Mouse (Mus musculus) layer of hippocampus, adult 9-10 months (tissue): ENCODE results near the gene Josd2.

Source experiments
- DNase-seq: peaks from one replicate; pipeline ENCODE4 v3.0.0; 2022; ENCODE audit warnings: low spot score

Josd2 gene

DNA sequence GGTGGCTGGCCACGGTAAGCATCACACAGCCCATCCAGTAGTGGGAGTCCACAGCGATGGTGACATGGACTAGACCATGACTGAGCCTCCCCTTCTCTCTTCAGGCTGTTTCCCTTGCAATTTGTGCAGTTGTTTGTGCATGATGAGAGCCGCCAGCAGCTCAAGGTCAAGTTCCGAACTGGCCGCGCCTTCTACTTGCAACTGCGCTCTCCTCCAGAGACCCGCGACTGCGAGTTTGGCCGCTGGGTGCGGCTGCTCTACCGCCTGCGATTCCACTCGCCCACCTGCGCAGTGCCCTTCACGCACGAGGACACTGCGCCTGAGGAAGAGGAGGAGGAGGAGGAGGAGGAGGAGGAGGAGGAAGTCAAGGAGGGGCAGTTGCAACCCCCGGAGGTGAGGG, 32.3 kb downstream of the Josd2 start:
- no peak for DNase-seq

DNA sequence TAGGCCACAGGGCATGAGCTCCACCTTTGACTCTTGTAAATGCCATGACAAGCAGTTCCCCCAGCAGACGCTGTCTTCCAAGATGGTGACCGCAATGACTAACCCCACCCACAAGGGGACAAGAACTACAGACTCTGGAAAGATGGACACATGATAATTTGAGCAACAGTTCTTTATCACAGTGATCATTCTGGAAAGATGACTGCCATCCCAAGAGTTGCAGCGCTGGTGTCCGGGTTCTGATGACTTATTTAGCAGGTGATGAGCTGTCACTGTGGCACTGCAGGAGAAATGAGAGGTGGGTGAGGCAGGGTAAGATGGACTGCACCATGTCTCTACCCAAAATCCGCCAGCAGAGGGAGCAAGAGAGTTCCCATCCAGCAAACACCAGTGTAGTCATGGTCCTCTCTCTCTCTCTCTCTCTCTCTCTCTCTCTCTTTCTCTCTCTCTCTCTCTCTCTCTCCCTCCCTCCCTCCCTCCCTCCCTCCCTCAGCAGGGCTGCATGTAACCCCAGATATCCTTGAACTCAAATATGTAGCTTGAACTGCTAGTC, 33.9 kb downstream of the Josd2 start:
- peak; percentile 57 for DNase-seq

DNA sequence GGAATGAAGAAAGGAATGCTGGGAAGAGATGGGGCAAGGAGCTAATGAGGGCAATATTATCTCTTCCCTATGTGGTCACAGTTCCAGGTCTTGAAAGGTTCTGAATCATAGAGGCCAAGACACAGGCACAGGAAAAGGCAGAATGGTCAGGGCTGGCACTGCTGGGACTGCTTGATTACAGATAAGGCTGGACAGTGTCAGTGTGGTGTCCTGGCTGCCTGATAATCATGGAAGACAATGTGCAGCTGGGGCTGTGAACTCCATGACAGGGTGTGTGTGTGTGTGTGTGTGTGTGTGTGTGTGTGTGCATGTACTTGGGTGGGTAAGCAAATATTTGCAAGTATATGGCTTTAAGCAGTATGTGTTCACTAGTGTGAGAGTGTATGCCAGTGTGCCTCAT, 39.7 kb downstream of the Josd2 start:
- DNase-seq, result no peak

DNA sequence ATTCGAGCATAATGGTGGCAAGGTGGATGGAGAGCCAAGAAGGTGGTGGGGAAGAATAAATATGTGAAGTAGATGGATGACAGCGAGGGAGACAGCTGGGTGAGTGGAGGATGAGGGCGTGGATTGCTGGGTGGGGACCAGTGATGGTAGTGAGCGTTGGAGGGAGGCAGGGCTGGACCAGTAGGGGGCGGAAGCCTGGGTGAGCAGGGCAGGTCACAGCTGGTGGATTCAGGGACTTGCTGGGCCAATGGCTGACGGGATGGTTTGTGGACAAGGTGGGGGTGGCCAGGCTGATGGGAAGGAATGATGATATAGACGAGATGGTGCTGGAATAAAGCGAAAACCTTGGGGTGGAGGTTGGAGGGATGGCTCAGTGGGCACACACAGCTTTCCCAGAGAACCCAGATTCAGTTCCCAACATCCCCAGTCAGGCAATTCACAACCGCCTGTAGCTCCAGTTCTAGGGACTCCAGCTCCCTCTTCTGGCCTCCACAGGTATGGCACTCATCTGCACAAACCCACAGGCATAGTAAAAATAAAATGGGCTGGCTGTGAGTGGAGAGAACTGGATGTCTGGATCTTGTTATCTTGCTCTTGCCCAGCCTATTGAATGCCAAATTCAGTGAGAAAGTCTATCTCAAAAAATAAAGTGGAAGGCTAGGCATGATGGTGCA, 51.6 kb downstream of the Josd2 start:
- no peak for DNase-seq

DNA sequence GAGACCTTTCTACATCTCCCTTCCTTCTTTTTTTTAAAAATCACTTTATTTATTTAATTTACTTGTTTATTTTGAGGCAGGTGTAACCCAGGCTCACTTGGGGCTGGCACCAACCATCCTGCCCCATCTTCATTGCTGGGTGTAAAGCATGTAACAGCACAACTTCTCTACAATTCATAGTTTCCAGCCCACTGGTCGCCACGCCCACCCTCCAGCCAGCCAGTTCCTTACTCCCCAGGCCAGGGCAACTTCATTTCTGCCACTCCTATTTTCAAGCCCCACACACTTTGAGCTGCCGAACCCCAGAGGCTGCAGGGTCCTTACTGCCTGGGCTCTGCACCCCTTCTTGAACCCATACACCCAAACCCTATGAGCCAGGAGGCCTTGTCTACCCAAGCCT, 53.2 kb downstream of the Josd2 start:
- DNase-seq, result no peak
